Mouse (Mus musculus): ENCODE data around the gene Polr2e.

Polr2e gene

GRCm38 (mm10) chr10:80039559-80039979 lies at the start of gene Polr2e:
Polr2e (minus strand) TSS chr10:80039795.
- peak; percentile 90 to 97 for DNase-seq (ENCODE audit: low spot score in 2 of 2)

GRCm38 (mm10) chr10:80089146-80089545 lies 49.6 kb upstream of the Polr2e start:
- DNase-seq (ENCODE audit: low spot score in 2 of 2), result no peak

- DNase-seq (ENCODE audit: low spot score in 2 of 2), result no peak
These were observed 47.9 kb upstream of the Polr2e start for GRCm38 (mm10) chr10:80087483-80087882.

- no peak for DNase-seq (ENCODE audit: low spot score in 2 of 2)
These were observed 47.3 kb upstream of the Polr2e start for GRCm38 (mm10) chr10:80086847-80087246.

- no peak for DNase-seq (ENCODE audit: low spot score in 2 of 2)
These were observed 45.4 kb upstream of the Polr2e start for GRCm38 (mm10) chr10:80084817-80085487.

GRCm38 (mm10) chr10:80081075-80081474 lies 41.5 kb upstream of the Polr2e start:
- no peak for DNase-seq (ENCODE audit: low spot score in 2 of 2)

- DNase-seq (ENCODE audit: low spot score in 2 of 2), result no peak
These were observed 40.9 kb upstream of the Polr2e start for GRCm38 (mm10) chr10:80080396-80081070.

GRCm38 (mm10) chr10:80078366-80078765 lies 38.8 kb upstream of the Polr2e start:
- DNase-seq (ENCODE audit: low spot score in 2 of 2), result no peak

GRCm38 (mm10) chr10:80077312-80077711 lies 37.7 kb upstream of the Polr2e start:
- no peak for DNase-seq (ENCODE audit: low spot score in 2 of 2)

- no peak for DNase-seq (ENCODE audit: low spot score in 2 of 2)
These were observed 36.8 kb upstream of the Polr2e start for GRCm38 (mm10) chr10:80076386-80076785.

- DNase-seq (ENCODE audit: low spot score in 2 of 2), result no peak
These were observed 36.3 kb upstream of the Polr2e start for GRCm38 (mm10) chr10:80075924-80076323.

GRCm38 (mm10) chr10:80074813-80075601 lies 35.4 kb upstream of the Polr2e start:
- peak; percentile 67 to 80 for DNase-seq (ENCODE audit: low spot score in 2 of 2)

GRCm38 (mm10) chr10:80072623-80073489 lies 33.3 kb upstream of the Polr2e start:
- DNase-seq (ENCODE audit: low spot score in 2 of 2), result no peak

- DNase-seq (ENCODE audit: low spot score in 2 of 2), result no peak
These were observed 31.9 kb upstream of the Polr2e start for GRCm38 (mm10) chr10:80071516-80071900.

GRCm38 (mm10) chr10:80070837-80071515 lies 31.4 kb upstream of the Polr2e start:
- peak; percentile 74 to 80 for DNase-seq (ENCODE audit: low spot score in 2 of 2)

- DNase-seq (ENCODE audit: low spot score in 2 of 2), result no peak
These were observed 30.4 kb upstream of the Polr2e start for GRCm38 (mm10) chr10:80069948-80070450.

GRCm38 (mm10) chr10:80069251-80069650 lies 29.7 kb upstream of the Polr2e start:
- no peak for DNase-seq (ENCODE audit: low spot score in 2 of 2)

GRCm38 (mm10) chr10:80063877-80064650 lies 24.5 kb upstream of the Polr2e start:
- no peak for DNase-seq (ENCODE audit: low spot score in 2 of 2)

- no peak for DNase-seq (ENCODE audit: low spot score in 2 of 2)
These were observed 23.5 kb upstream of the Polr2e start for GRCm38 (mm10) chr10:80063104-80063503.
